Mouse (Mus musculus) ES-E14 (cell line): ENCODE results near the gene Aqp7.

ENCODE experiments used
- HCFC1 ChIP-seq: IDR thresholded peaks from 2 replicates; pipeline ENCODE4 v1.6.1; 2012; ENCODE audit warnings: low read length, inconsistent platforms, borderline replicate concordance; ENCODE audit not compliant: insufficient read depth
- MAFK ChIP-seq: IDR thresholded peaks from 2 replicates; pipeline ENCODE4 v1.6.1; 2014; ENCODE audit warnings: mild to moderate bottlenecking, low read depth, low read length, inconsistent platforms; ENCODE audit not compliant: insufficient read depth
- ZC3H11A ChIP-seq: IDR thresholded peaks from 2 replicates; pipeline ENCODE4 v1.6.1; 2012; ENCODE audit warnings: low read depth, mild to moderate bottlenecking, inconsistent platforms, low read length, borderline replicate concordance
- ZNF384 ChIP-seq: IDR thresholded peaks from 2 replicates; pipeline ENCODE4 v1.6.1; 2012; ENCODE audit warnings: low read depth, low read length, inconsistent platforms

GRCm38 (mm10) chr4:41015798-41016197 lies 32.1 kb downstream of the Aqp7 start:
- no peak for TF ChIP-seq MAFK
- TF ChIP-seq HCFC1, result no peak
- no peak for TF ChIP-seq ZNF384
- no peak for TF ChIP-seq ZC3H11A
